Mouse (Mus musculus) midbrain, embryonic 11.5 days (tissue): ENCODE data around the gene Ccl4. TPM values are rescaled to one million over a fixed set of nuclear protein-coding genes. Genes with fewer than 3 reads are reported as not detected.

Experiments used
- ATAC-seq: fragments of 200-750 bp; cut with Nextera tagmentation; 2 replicates; pipeline ENCODE4 v1.8.0; 2017; ENCODE audit warnings: moderate TSS enrichment, moderate library complexity; ENCODE audit not compliant: low FRiP score
- DNase-seq: peaks from one replicate; pipeline ENCODE4 v3.0.0; 2015; ENCODE audit warnings: low spot score; ENCODE audit errors: missing footprints
- H3K27ac ChIP-seq: fragments of 300-500 bp; sonication (generic); 2 replicates; pipeline ENCODE4 v1.5.1; 2014; ENCODE audit warnings: low read depth, low read length
- H3K27me3 ChIP-seq: fragments of 300-500 bp; sonication (generic); 2 replicates; pipeline ENCODE4 v1.6.1; 2014; ENCODE audit warnings: mild to moderate bottlenecking, low read length, moderate library complexity, mixed read lengths; ENCODE audit not compliant: control insufficient read depth, insufficient read depth
- H3K36me3 ChIP-seq: fragments of 300-500 bp; sonication (generic); 2 replicates; pipeline ENCODE4 v1.6.1; 2014; ENCODE audit warnings: mild to moderate bottlenecking, low read length, moderate library complexity, mixed read lengths; ENCODE audit not compliant: control insufficient read depth, insufficient read depth
- H3K4me1 ChIP-seq: fragments of 300-500 bp; sonication (generic); 2 replicates; pipeline ENCODE4 v1.6.1; 2014; ENCODE audit warnings: low read length; ENCODE audit not compliant: control insufficient read depth, insufficient read depth
- H3K4me2 ChIP-seq: fragments of 300-500 bp; sonication (generic); 2 replicates; pipeline ENCODE4 v1.6.1; 2014; ENCODE audit warnings: mild to moderate bottlenecking, moderate library complexity
- H3K4me3 ChIP-seq: fragments of 300-500 bp; sonication (generic); 2 replicates; pipeline ENCODE4 v1.5.1; 2014; ENCODE audit warnings: low read depth, low read length
- H3K9ac ChIP-seq: fragments of 300-500 bp; sonication (generic); 2 replicates; pipeline ENCODE4 v1.6.1; 2014; ENCODE audit warnings: low read length
- H3K9me3 ChIP-seq: fragments of 300-500 bp; sonication (generic); 2 replicates; pipeline ENCODE4 v1.6.1; 2016; ENCODE audit warnings: low read length; ENCODE audit not compliant: control insufficient read depth
- WGBS: fragments of 180-500 bp; shearing (Covaris S2); extraction: QIAGEN DNeasy Blood & Tissue Kit; methylation state at CpG from one replicate; pipeline ENCODE4 v1.1.7; 2014; 5-methylcytosine and 5-hydroxymethylcytosine counted together
- polyA plus RNA-seq: library from polyadenylated mRNA; unstranded; fragments of >200 nt; fragmentation: Nextera tagmentation; extraction: Ambion mirVana; gene quantifications from 2 replicates; pipeline ENCODE4 v1.2.1, GENCODE M21; 2014

Gene Ccl4
- polyA plus RNA-seq, 1 experiment from 2014 or later, result not detected

GRCm38 (mm10) chr11:83709683-83710082 is 47.3 kb downstream of the Ccl4 start:
- no peak overlapping the region for H3K4me3 ChIP-seq
- DNase-seq (no peak), ATAC-seq (no peak)
- H3K4me2 ChIP-seq, result no peak overlapping the region
- WGBS, result 89% methylated on average over 5 of the region's 5 CpGs
- no peak overlapping the region for H3K9ac ChIP-seq
- no peak overlapping the region for H3K27ac ChIP-seq
- H3K9me3 ChIP-seq, result no peaks in the 10 kb centered on the region
- no peaks in the 10 kb centered on the region for H3K36me3 ChIP-seq
- H3K4me1 ChIP-seq, result no peaks in the 10 kb centered on the region
- H3K27me3 ChIP-seq, result no peaks in the 10 kb centered on the region

GRCm38 (mm10) chr11:83712671-83713070 is 50.3 kb downstream of the Ccl4 start:
- H3K27me3 ChIP-seq, result no peaks in the 10 kb centered on the region
- no peak overlapping the region for H3K27ac ChIP-seq
- H3K4me3 ChIP-seq, result no peak overlapping the region
- H3K4me2 ChIP-seq, result no peak overlapping the region
- no peak overlapping the region for H3K9ac ChIP-seq
- H3K36me3 ChIP-seq, result no peaks in the 10 kb centered on the region
- H3K4me1 ChIP-seq, result no peaks in the 10 kb centered on the region
- no peak for DNase-seq
- 79% methylated on average over 1 of the region's 1 CpGs for whole genome bisulfite sequencing
- ATAC-seq, result no peak
- no peaks in the 10 kb centered on the region for H3K9me3 ChIP-seq

GRCm38 (mm10) chr11:83713925-83714324 is 51.5 kb downstream of the Ccl4 start:
- H3K4me3 ChIP-seq, result no peak overlapping the region
- ATAC-seq (no peak), DNase-seq (no peak)
- 79% methylated on average over 2 of the region's 2 CpGs for WGBS
- H3K9ac ChIP-seq, result no peak overlapping the region
- no peaks in the 10 kb centered on the region for H3K4me1 ChIP-seq
- no peaks in the 10 kb centered on the region for H3K27me3 ChIP-seq
- H3K9me3 ChIP-seq, result no peaks in the 10 kb centered on the region
- no peaks in the 10 kb centered on the region for H3K36me3 ChIP-seq
- no peak overlapping the region for H3K4me2 ChIP-seq
- H3K27ac ChIP-seq, result no peak overlapping the region

Other genes starting within 250 kb of the Ccl4 start
- 0.12 TPM in 1 of 2 replicates, not detected in the other for gene Gas2l2, start 233.1 kb upstream of the Ccl4 start, polyA plus RNA-seq
- 0.89 TPM in 1 of 2 replicates, not detected in the other for gene 1700020L24Rik, start 224.9 kb upstream of the Ccl4 start, polyA plus RNA-seq
- 3.6 and 4.0 TPM in 2 replicates for gene Mmp28, start 199.5 kb upstream of the Ccl4 start, polyA plus RNA-seq
- 8.5 and 10.6 TPM in 2 replicates for gene Taf15, start 189.5 kb upstream of the Ccl4 start, polyA plus RNA-seq
- gene Heatr9, start 140.4 kb upstream of the Ccl4 start, polyA plus RNA-seq, result not detected in 2 replicates
- gene Ccl5, start 132.1 kb upstream of the Ccl4 start, polyA plus RNA-seq, result not detected in 2 replicates
- gene Ccl9, start 83.9 kb upstream of the Ccl4 start, polyA plus RNA-seq, result 1.5 and 2.8 TPM in 2 replicates
- 1.9 and 2.1 TPM in 2 replicates for gene Ccl6, start 69.5 kb upstream of the Ccl4 start, polyA plus RNA-seq
- gene Rpl9-ps1, start 17.0 kb upstream of the Ccl4 start, polyA plus RNA-seq, result not detected in 2 replicates
- gene Ccl3, start 13.2 kb upstream of the Ccl4 start, polyA plus RNA-seq, result 0.79 and 1.2 TPM in 2 replicates
- not detected in 2 replicates for gene Wfdc17, start 41.4 kb downstream of the Ccl4 start, polyA plus RNA-seq
- gene Wfdc18, start 46.4 kb downstream of the Ccl4 start, polyA plus RNA-seq, result not detected in 2 replicates
- gene Wfdc21, start 84.4 kb downstream of the Ccl4 start, polyA plus RNA-seq, result not detected in 2 replicates
- gene Heatr6, start 91.1 kb downstream of the Ccl4 start, polyA plus RNA-seq, result 30.1 and 31.9 TPM in 2 replicates
- not detected in 2 replicates for gene Hnf1b, start 187.5 kb downstream of the Ccl4 start, polyA plus RNA-seq